Mouse (Mus musculus) right cerebral cortex, postnatal 14 days (tissue): ENCODE measurements around the gene Gsx1.

Experiments used
- DNase-seq: peaks from one replicate; pipeline ENCODE4 v3.0.0; 2022

Gene Gsx1

DNA sequence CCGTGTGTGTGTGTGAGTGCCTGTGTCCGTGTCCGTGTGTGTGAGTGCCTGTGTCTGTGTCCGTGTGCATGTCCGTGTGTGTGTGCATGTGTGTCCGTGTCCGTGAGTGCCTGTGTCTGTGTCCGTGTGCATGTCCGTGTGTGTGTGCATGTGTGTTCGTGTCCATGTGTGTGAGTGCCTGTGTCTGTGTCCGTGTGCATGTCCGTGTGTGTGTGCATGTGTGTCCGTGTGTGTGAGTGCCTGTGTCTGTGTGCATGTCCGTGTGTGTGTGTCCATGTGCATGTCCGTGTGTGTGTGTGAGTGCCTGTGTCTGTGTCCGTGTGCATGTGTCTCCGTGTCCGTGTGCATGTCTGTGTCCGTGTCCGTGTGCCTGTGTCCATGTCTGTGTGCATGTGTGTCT is 19.4 kb downstream of the Gsx1 start:
- DNase-seq: no peak

DNA sequence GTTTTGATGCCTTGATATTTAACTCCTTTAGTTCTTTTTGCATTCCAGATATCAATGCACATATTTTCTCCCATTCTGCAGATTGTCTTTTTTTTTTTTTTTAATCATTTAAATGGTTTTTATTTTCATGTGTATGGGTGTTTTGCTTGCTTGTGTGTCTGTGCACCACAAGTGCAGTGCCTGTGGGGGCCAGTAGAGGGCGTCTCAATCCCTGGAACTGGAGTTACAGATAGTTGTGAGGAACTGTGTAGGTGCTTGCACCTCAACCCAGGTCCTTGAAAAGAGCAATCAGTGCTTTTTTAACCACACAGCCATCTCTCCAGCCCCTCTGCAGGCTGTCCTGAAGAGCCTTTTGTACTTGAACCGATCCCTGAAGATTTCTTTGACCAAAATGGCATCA is 20.0 kb downstream of the Gsx1 start:
- DNase-seq: no peak

DNA sequence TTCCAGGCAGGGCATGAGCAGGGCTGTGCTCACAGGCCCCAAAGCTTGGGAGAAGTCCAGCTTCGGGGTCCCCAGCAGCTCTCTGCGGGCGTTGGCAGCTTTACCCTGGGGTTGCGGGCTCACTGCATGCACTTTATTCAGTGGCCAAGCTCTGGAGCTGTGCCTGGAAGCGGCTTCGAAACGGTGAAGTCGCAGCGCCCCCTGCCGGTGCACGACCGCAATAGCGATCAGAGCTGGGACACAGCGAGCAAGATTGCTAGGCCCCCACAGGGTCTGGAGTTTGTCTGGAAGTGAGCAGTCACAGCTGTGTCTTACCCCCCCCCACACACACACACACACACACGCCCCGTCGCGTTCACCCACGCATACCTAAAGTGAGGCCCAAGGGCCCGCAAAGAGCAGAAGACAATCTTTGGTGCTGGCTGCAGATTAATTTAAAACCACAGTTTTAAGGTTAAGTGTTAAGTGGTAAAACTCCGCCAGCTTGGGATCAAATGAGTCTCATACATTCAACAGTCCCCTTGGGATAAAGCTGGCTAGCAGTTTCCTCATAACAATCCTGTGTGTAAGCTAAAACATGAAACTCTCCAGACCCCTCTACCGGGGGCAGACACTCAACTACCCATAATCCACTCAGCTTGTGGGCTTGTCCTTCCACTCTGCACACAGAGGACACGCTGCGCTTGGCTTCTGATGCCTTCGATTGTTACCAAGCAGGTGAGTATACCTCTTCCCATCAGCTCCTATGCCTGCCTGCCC is 39.0 kb downstream of the Gsx1 start:
- DNase-seq: peak; percentile 79

DNA sequence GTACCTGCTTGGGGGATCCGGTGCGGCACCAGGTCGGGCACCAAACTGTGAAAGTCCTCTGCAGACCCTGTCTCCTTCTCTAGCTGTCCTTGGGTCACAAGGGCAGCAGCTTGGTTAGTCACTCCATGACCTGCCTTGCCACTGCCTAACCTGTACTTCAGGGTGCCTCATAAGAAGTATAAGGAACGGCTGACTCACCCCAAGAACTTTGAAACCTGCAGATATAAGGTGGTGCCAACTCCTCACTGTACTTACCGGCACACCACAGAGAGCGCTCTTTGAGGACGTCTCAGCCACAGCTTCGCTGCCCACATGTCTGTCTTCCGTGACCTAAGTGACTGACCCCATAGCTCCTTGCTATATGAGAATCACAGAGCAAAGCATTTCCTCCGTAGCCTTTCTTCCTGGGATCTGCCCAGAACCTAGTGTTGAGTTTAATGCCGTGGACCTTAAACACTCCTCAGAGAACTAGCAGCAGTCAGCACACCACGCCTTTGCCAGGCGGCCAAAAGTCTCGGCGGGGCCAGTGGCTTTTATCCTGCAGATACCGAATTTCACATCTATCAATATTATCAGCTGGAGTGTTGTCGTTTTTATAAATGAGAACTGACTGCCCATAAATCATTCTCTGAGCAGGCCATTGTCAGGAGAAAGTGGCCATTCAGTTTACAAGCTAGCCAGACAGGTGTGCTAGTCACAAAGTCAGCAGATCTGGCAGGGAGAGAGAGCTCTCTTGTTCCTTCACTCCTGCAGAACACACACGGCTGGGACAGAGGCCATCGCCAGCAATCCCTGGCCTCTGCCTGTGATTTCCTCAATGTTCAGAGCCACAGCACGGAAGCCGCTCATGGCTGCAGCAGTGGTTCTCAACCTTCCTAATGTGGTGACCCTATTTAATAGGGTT is 47.2 kb downstream of the Gsx1 start:
- no peak for DNase-seq
